17 mouse cellular contexts compared by ENCODE assay signal in genomic region chr11:6563201-6563600, GRCm38 (mm10).
"Had no signal": no experiment of that assay in that cellular context is flagged by ENCODE, and none has a peak within 500 bp of the region (broad histone marks: within the 10 kb centered on the region; RNA-seq: fewer than 3 reads in every experiment).

No protein-coding gene starts in this region.

- H3K4me3 ChIP-seq: kidney, embryonic 15.5 days; limb, embryonic 12.5 days; limb, embryonic 15.5 days; midbrain, embryonic 12.5 days; midbrain, embryonic 15.5 days; myocyte; stomach, embryonic 15.5 days had no signal

- H3K36me3 ChIP-seq: midbrain, embryonic 12.5 days; midbrain, embryonic 15.5 days; stomach, embryonic 15.5 days had no signal

- H3K4me1 ChIP-seq: limb, embryonic 12.5 days; stomach, embryonic 15.5 days had no signal

- DNase-seq: kidney, adult 11 months; kidney, adult 8-10 months; kidney, postnatal 10 days; kidney, postnatal 36 days; left cerebral cortex, postnatal 4 days; liver, postnatal 0 days; lung, embryonic 14.5 days; thymus, postnatal 4 days had no signal

- ATAC-seq: liver, postnatal 0 days; lung, postnatal 0 days; midbrain, embryonic 15.5 days had no signal

- H3K27me3 ChIP-seq: kidney, embryonic 15.5 days; limb, embryonic 12.5 days; limb, embryonic 15.5 days; midbrain, embryonic 12.5 days; midbrain, embryonic 15.5 days; stomach, embryonic 15.5 days had no signal

- H3K27ac ChIP-seq: kidney, embryonic 15.5 days; limb, embryonic 12.5 days; limb, embryonic 15.5 days; liver, embryonic 14.5 days; midbrain, embryonic 12.5 days; midbrain, embryonic 15.5 days; stomach, embryonic 15.5 days had no signal
